Mouse (Mus musculus): ENCODE measurements around the gene Cntnap2. TPM values are rescaled to one million over a fixed set of nuclear protein-coding genes. Genes with fewer than 3 reads are reported as not detected.
A peak's percentile ranks its signal among the peaks of the same experiment; 100 is the strongest.

The Cntnap2 gene
- polyA plus RNA-seq, 1 experiment from 2014 or later, result 1.1 TPM

DNA sequence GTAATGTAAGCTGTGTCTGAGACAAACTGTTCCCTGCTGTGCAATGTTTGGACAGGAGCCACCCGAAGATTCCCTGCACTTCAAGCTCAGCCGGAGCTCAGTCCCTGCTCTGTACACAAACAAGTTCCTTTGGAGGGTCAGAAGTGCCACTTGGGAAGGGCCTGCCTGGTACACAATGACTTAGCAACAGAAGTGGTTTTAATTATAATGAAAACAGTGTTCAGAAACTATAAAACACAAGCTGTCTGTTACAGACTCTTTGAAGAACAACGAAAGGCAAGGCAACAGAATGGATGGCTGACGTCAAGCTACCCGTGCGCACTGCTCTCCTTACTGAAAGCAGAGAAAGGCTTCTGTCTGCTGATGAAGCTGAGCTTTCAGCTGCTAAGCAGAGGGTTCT is 2259.5 kb downstream of the Cntnap2 start:
- WGBS, result 10% methylated on average over 6 of the region's 6 CpGs
- Histone ChIP-seq H3K9me3 (ENCODE audit: control insufficient read depth) (no peaks in the 10 kb centered on the region), H3K9ac (ENCODE audit: low read depth, low read length) (0 out of 2 replicates have a peak overlapping the region, but pooled peaks have one; percentile 8), H3K27me3 (replicated peaks; ENCODE audit: control insufficient read depth, insufficient read depth, low read length) (no peaks in the 10 kb centered on the region), H3K36me3 (ENCODE audit: control insufficient read depth, insufficient read depth) (no peaks in the 10 kb centered on the region), H3K4me2 (replicated peaks; ENCODE audit: low read depth) (peak overlapping the region; percentile 40), H3K27ac (ENCODE audit: low read depth, low read length) (peak overlapping the region; percentile 76), H3K4me3 (ENCODE audit: low read depth, low read length) (no peak overlapping the region), H3K4me1 (replicated peaks; ENCODE audit: control insufficient read depth, insufficient read depth, low read length) (peaks cover 5% of the 10 kb centered on the region; the same call in 1 of the 2 replicates)
- no peak for TF ChIP-seq CTCF (IDR thresholded peaks at IDR 0.05; ENCODE audit: low read depth)
- ATAC-seq, result 0 out of 2 replicates have a peak, but pooled peaks have one; percentile 36

DNA sequence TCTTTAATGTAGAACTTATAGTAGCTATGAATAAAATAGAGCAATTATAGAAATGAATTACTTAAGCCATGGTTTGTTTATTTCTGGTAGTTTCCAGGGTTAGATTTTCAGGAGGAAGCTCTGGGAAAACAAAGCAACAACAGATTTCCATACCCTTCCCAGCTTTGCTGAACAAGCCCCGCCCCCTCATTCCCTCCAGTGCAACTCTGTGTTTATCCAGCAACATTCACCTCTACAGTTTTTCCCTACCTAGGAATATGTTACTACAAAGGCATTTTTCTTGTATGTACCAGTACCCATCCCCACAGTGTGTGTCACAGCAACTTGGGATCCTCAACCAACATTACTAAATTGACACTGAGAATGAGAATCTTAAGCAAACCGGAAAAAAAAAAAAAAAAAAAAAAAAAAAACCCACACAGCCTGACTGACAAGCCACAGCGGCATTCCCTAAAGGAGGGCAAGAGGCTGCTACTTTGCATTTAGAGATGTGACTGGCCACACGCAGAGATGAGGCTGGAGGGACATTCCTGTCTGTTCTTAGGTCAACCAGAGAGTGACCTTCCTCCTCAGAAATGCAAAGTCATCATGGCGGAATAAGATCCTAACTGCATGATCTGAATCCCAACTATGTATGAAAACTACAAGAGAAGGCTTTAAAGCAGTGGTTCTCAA is 2260.3 kb downstream of the Cntnap2 start:
- no peaks in the 10 kb centered on the region for H3K27me3 ChIP-seq (replicated peaks; ENCODE audit: control insufficient read depth, insufficient read depth, low read length)
- no peaks in the 10 kb centered on the region for H3K9me3 ChIP-seq (ENCODE audit: control insufficient read depth)
- H3K27ac ChIP-seq (ENCODE audit: low read depth, low read length), result peak overlapping the region; percentile 76; the same call in 1 of the 2 replicates
- 30% methylated on average over 5 of the region's 5 CpGs for WGBS
- TF ChIP-seq CTCF (IDR thresholded peaks at IDR 0.05; ENCODE audit: low read depth), result no peak
- ATAC-seq, result no peak
- no peaks in the 10 kb centered on the region for H3K36me3 ChIP-seq (ENCODE audit: control insufficient read depth, insufficient read depth)
- H3K9ac ChIP-seq (ENCODE audit: low read depth, low read length), result 0 out of 2 replicates have a peak overlapping the region, but pooled peaks have one; percentile 8
- H3K4me2 ChIP-seq (replicated peaks; ENCODE audit: low read depth), result peak overlapping the region; percentile 40; the same call in 1 of the 2 replicates
- peaks cover 5% of the 10 kb centered on the region; the same call in 1 of the 2 replicates for H3K4me1 ChIP-seq (replicated peaks; ENCODE audit: control insufficient read depth, insufficient read depth, low read length)
- H3K4me3 ChIP-seq (ENCODE audit: low read depth, low read length), result no peak overlapping the region

DNA sequence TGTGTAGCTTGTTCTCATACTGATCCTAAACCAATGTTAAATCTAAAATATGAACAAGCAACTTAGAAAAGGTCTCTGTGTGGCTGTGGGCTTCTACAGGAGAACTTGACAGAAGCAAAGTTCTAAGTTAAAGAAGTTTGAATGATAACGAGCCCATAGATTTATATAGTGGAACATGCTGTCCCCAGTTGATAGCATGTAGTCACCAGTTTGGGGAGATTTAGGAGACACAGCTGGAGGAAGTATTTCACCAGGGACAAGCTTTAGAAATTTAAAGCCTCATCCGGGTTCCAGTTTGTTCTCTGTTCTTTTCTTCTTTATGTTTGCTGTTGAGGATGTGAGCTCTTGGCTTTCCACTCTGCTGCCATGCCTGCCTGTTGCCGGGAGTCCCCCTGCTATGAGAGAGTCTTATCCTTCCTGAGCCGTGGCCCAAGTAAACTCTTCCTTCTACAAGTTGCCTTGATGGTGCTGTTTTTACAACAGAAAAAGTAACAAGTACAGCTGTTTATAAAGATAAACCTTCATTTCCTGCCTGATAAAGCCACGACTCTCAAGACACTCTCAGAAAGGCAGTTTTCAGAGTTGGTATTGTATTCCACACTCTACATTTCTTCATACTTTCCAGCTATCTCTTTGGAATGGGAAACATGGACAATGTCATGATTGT is 2264.1 kb downstream of the Cntnap2 start:
- H3K9ac ChIP-seq (ENCODE audit: low read depth, low read length), result no peak overlapping the region
- no peaks in the 10 kb centered on the region for H3K36me3 ChIP-seq (ENCODE audit: control insufficient read depth, insufficient read depth)
- no peak overlapping the region for H3K4me3 ChIP-seq (ENCODE audit: low read depth, low read length)
- H3K27ac ChIP-seq (ENCODE audit: low read depth, low read length), result no peak overlapping the region
- WGBS, result 41% methylated on average over 5 of the region's 5 CpGs
- no peaks in the 10 kb centered on the region for H3K27me3 ChIP-seq (replicated peaks; ENCODE audit: control insufficient read depth, insufficient read depth, low read length)
- H3K4me1 ChIP-seq (replicated peaks; ENCODE audit: control insufficient read depth, insufficient read depth, low read length), result peaks cover 5% of the 10 kb centered on the region; the same call in 1 of the 2 replicates
- no peak for ATAC-seq
- no peak for TF ChIP-seq CTCF (IDR thresholded peaks at IDR 0.05; ENCODE audit: low read depth)
- H3K4me2 ChIP-seq (replicated peaks; ENCODE audit: low read depth), result no peak overlapping the region
- no peaks in the 10 kb centered on the region for H3K9me3 ChIP-seq (ENCODE audit: control insufficient read depth)

DNA sequence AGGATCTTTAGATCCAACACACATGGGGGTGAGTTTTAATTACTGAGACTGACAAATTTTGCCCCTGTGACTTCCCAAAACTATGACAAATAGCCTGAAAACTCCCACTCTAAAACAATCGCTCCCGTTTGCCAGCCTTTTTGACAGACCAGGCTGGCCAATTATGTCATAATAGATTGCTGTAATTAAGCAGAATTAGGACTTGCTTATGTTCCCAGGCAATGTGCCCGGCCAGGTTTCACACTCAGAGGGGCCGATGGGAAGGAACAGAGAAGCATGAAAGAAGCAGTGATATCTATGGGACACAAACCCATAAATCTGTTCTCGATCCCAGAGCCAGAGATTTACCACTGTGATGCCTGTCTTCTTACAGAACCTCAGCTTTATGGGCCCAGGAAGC is 2264.7 kb downstream of the Cntnap2 start:
- no peak overlapping the region for H3K4me2 ChIP-seq (replicated peaks; ENCODE audit: low read depth)
- H3K9me3 ChIP-seq (ENCODE audit: control insufficient read depth), result no peaks in the 10 kb centered on the region
- TF ChIP-seq CTCF (IDR thresholded peaks at IDR 0.05; ENCODE audit: low read depth), result no peak
- no peaks in the 10 kb centered on the region for H3K36me3 ChIP-seq (ENCODE audit: control insufficient read depth, insufficient read depth)
- no peak for ATAC-seq
- no peak overlapping the region for H3K9ac ChIP-seq (ENCODE audit: low read depth, low read length)
- H3K27me3 ChIP-seq (replicated peaks; ENCODE audit: control insufficient read depth, insufficient read depth, low read length), result no peaks in the 10 kb centered on the region
- H3K4me3 ChIP-seq (ENCODE audit: low read depth, low read length), result no peak overlapping the region
- H3K4me1 ChIP-seq (replicated peaks; ENCODE audit: control insufficient read depth, insufficient read depth, low read length), result 0 out of 2 replicates have a peak, but pooled peaks cover 2% of the 10 kb centered on the region
- WGBS, result 58% methylated on average over 5 of the region's 5 CpGs
- no peak overlapping the region for H3K27ac ChIP-seq (ENCODE audit: low read depth, low read length)

DNA sequence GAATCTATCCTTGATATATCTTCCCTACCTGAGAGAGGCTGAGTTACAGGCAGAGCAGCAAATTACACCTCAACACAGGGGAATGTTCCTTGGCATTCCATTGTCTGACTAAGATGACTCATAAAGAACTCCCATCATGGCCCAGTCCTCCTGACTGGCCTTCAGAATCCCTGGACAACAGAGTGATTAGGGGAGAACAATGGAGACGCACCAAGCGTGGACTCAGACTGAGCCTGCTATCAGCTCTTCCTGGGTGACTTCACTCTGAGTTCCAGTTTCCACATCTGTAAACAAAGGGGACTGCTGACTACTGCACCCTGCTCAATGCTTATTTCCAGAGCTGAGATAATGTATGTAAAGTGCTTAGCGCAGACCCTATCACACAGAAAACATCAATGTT is 2269.1 kb downstream of the Cntnap2 start:
- H3K4me1 ChIP-seq (replicated peaks; ENCODE audit: control insufficient read depth, insufficient read depth, low read length), result no peaks in the 10 kb centered on the region
- no peaks in the 10 kb centered on the region for H3K9me3 ChIP-seq (ENCODE audit: control insufficient read depth)
- no peaks in the 10 kb centered on the region for H3K36me3 ChIP-seq (ENCODE audit: control insufficient read depth, insufficient read depth)
- H3K27ac ChIP-seq (ENCODE audit: low read depth, low read length), result no peak overlapping the region
- H3K4me2 ChIP-seq (replicated peaks; ENCODE audit: low read depth), result no peak overlapping the region
- no peak overlapping the region for H3K4me3 ChIP-seq (ENCODE audit: low read depth, low read length)
- H3K27me3 ChIP-seq (replicated peaks; ENCODE audit: control insufficient read depth, insufficient read depth, low read length), result no peaks in the 10 kb centered on the region
- 54% methylated on average over 3 of the region's 3 CpGs for WGBS
- peak; percentile 82 for ATAC-seq
- no peak overlapping the region for H3K9ac ChIP-seq (ENCODE audit: low read depth, low read length)
- no peak for TF ChIP-seq CTCF (IDR thresholded peaks at IDR 0.05; ENCODE audit: low read depth)

DNA sequence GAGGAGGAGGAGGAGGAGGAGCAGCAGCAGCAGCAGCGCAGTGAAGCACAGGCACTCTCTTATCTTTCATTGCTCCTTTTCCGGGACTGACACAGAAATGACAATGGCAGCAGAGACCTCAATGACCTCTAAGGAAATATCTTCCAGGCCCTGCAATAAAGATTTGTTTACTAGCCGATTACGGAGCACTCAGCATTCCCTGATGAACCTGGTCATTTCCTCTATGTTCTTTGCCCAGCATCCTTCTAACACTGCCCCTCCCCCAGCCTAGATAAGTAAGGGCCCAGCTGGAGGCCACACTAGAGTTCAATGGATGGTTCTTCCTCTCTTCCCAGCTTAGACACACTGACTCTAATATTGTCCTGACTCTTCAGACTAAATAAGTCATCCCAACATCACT is 2270.1 kb downstream of the Cntnap2 start:
- WGBS, result 5% methylated on average over 4 of the region's 4 CpGs
- no peaks in the 10 kb centered on the region for H3K9me3 ChIP-seq (ENCODE audit: control insufficient read depth)

More for the DNA sequence above, 2270.1 kb downstream of the Cntnap2 start:
- peak; percentile 90 for ATAC-seq
- Histone ChIP-seq H3K36me3 (ENCODE audit: control insufficient read depth, insufficient read depth) (no peaks in the 10 kb centered on the region), H3K9ac (ENCODE audit: low read depth, low read length) (no peak overlapping the region), H3K27ac (ENCODE audit: low read depth, low read length) (no peak overlapping the region), H3K4me3 (ENCODE audit: low read depth, low read length) (no peak overlapping the region), H3K4me2 (replicated peaks; ENCODE audit: low read depth) (no peak overlapping the region), H3K27me3 (replicated peaks; ENCODE audit: control insufficient read depth, insufficient read depth, low read length) (no peaks in the 10 kb centered on the region), H3K4me1 (replicated peaks; ENCODE audit: control insufficient read depth, insufficient read depth, low read length) (no peaks in the 10 kb centered on the region)
- no peak for TF ChIP-seq CTCF (IDR thresholded peaks at IDR 0.05; ENCODE audit: low read depth)
